Mouse (Mus musculus): ENCODE data around the gene Lsm3.
A peak's percentile ranks its signal among the peaks of the same experiment; 100 is the strongest.

Gene Lsm3

DNA sequence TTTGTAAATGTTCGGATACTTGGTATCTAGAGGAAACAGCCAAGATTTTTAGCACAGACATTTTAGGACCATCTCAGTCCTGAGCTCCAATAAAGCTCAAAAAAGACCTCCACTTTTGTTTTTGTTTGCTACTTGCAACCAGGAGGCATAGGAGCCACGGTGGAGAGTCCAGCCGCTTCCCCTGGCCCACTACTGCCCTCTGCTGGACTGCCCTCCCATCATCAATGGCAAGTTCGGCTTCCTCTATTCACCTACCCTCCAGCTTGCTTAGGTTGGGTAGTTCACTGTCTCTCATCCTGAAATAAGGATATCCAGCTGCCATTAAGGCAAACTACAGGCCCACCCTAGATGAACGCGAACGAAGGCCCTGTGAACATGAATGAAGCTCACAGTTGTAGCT lies 6.4 kb upstream of the Lsm3 start:
- no peak for DNase-seq (ENCODE audit: extremely low read depth, low read depth)

DNA sequence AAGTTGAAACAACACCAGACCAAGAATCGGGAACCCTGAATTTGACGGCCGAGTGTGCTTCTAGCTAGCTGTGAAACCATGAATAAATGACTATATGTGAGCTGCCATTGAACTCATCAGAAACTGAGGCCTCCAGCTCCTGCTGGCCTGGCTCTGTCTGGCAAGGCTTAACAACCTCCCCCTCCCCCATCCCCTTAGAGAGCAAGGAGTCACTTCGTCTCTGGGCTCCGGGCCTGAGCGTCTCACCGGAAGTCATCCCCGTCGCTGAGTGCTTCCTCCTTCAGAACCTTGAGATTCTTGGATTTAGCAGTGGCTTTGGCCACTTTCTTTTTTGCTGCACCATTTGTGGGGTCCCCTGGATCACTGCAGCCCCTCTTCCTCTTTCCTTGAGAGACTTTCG lies 5.5 kb upstream of the Lsm3 start:
- no peak for DNase-seq (ENCODE audit: extremely low read depth, low read depth)

DNA sequence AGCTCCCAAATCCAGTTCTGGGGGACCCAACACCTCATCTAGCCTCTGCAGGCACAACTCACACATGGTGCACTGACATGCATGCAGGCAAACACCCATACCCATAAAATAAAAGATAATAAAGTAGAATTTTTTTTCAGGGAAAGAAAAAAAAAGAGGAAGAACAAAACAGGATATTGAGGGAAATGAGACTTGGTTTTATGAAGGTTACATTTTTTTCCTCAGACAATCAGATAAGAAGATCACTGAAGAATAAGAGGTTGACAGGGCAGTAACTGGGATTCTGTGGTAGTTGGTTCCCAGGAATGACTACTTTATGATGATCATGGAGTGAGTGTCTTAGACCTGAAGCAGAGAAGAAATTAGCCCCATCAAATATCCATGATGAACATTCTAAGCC lies 1.6 kb upstream of the Lsm3 start:
- no peak for DNase-seq (ENCODE audit: extremely low read depth, low read depth)

DNA sequence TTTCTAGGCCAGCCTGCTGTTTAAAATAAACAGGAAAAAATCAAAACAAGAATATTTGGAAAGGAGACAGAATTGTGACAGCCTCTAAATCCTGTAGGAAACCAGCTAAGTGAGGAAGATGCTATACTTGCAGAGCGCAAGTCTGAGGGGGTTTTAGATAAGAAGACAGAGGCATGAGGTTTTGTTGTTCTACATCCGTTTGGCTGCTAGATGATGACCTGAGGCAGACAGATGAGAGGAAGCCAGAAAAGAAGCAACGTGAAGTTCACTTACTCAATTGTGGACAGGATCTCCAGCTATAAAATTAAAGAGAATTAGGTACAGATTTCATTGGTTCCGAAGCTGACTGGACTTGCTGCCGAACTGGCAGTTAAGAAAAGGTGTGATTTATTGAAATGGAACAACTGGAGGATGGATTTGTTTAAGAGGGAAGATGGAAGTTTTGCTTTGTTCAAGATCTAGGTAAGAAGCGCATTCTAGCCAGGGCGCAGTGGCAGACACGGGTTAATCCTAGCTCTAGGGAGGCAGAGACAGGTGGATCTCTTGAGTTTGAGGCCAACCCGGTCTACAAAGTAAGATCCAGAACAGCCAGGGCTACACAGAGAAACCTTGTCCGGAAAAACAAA lies 878 bp upstream of the Lsm3 start:
- peak; percentile 45 for DNase-seq (ENCODE audit: extremely low read depth, low read depth)

DNA sequence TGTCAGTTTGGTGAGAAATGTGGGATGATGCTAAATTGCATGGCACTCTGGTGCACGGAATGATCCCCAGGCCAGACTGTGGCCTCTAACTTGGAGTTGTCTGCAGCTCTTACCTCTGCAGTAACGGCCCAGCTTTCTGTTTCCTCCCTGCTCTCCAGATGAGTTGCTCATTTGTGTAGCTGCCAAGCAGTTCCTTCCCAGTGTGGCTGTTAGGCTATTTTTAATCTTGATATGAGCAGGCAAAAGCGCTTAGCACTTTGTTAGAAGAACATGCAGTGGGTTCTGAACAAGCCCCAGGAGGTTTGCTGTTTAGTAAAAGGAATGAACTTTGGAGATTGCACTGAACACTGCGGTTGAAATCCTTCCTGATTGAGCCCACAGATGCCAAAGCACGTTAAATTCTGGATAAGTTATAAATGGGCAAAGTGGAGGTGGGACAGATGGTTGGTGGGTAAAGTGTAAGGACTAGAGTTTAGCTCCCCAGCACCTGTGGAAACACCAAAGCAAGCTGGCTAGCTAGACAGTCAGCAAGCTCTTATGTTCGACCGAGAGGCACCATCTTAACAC lies 2.8 kb downstream of the Lsm3 start:
- DNase-seq (ENCODE audit: extremely low read depth, low read depth): no peak

DNA sequence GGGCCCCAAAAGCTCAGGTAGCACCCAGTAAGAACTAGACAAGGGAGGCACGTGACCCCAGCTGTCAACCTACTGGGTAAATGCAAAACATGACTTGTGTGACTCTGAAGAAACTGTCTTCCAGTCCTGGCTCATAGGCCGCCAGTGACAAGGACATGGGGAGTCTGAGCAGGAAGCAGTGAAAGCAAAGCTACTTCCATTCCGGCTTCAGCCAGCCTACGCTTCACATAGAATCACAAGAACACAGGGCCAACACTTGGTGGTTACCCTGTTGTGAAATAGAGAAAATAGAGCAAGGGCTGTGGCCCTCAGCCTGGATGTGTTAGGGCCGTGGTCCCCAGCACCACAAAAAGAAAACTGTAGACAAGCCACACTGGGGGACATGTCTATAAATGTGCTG lies 7.1 kb downstream of the Lsm3 start:
- no peak for DNase-seq (ENCODE audit: extremely low read depth, low read depth)

DNA sequence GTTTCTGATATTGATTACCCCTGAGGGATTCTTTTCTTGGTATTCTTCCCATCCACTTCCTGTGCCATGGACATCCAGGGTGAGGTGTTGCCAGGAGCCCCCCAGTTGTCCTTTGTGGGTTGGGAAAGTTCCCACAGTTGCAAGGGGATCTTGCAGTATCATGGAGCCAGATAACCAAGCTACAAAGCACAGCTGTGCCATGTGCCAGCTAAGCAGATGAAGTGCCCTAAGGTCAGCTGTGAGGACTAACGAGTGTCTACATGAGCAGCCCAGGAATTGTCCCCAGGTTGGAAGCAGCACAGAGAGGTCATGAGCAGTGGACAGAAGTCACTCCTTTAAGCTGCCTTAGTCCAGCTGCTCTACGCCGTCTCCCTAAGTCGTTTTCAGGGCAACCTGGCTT lies 9.8 kb downstream of the Lsm3 start:
- no peak for DNase-seq (ENCODE audit: extremely low read depth, low read depth)

DNA sequence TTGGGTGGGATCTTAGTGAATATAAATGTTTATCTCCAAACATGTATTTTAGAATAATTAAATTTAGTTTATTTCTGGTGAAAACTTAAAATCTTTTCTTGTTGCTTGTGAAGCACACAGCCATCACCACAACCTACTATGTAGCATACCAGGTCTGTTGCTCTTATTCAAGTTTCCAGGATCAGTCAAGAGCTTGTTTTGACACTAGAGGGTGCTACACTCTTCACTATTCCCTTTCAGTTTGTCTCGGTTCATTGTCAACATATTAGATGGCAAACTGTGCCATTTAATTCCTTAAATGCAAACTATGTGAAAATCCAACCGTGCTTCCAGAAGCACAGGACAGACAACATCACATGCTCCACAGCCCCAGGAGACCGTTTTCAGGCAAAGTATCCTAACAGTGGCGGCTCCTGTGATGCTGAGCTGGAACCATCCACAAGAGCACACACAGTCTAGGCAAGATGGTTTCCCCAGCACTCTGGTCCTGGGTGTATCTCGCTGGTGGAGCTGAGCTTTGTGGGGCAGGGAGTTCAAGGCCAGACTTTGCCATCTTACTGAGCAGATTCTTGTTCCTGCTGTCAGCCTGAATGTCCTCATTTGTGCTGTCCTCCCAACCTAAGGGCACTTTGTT lies 11.6 kb downstream of the Lsm3 start:
- peak; percentile 27 for DNase-seq (ENCODE audit: extremely low read depth, low read depth)

DNA sequence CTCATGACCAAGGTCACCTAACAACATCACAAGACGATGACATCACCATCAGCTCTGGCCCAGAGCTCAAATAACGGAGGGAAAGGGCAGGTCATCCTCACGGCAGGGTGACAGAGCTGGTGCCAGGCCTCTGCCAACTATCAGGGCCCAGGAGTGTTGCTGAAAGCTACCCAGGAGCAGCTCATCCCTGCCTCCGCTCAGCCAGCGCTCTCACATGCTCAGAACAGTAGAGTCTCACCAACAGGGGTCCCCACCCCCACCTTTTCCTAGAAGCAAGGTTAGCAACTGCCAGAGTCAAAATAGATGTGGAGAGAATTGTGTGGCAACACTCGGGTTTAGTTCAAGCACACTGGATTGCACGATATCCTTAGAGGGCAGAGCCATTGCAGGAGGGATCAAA lies 12.5 kb downstream of the Lsm3 start:
- DNase-seq (ENCODE audit: extremely low read depth, low read depth): no peak

DNA sequence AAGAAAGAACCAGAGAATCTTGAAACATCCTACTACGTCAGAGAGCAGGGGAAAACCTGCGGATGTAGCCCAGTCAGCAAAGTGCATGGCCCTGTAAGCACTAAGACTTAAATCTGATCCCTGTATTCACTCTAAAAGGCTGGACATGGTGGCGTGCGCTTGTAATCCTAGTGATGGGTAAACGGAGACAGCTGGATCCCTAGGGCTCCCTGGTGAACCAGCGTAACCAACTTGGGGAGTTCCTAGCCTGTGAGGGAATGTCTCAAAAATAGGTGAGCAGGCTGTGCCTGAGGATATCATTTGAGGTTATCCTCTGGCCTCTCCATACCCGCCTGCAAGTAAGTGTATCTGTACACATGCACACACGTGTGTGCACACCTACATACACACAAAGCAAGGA lies 14.9 kb downstream of the Lsm3 start:
- DNase-seq (ENCODE audit: extremely low read depth, low read depth): no peak

DNA sequence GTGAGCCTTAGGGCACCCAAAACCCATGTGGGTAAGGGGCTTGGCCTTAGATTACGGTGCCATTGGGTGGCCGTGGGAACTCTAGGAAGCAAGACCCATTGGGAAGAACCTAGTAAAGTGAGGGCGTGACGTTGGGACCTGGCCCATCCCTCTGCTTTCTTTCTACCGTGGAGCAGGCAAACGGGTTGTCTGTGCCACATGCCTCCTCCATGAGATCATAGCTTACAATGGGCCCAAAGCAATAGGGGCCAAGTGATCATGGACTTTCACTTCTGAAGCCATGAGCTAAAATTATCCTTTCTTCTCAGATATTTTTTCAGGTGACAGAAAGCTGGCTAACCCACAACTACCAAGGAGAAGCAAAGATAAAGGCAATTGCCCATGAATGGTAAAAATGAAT lies 15.5 kb downstream of the Lsm3 start:
- no peak for DNase-seq (ENCODE audit: extremely low read depth, low read depth)

DNA sequence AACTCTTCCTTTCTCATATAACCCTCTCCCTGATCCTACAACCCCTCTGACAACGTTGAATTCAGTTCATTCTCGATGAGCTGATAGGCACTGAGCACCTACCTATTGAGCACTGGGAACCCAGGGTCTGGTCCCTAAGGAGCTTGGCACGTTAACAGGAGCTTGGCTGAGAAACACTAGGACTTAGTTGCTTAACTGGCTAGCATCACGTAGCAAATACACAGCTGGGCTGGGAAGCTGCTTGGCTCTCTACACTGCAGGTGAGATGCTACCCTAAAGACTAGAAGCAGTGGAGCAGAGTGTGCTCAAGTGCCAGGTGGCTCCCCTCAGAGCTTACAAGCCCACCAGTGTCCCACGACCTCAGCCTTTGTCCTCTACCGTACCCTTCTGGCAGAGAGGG lies 16.9 kb downstream of the Lsm3 start:
- DNase-seq (ENCODE audit: extremely low read depth, low read depth): no peak

DNA sequence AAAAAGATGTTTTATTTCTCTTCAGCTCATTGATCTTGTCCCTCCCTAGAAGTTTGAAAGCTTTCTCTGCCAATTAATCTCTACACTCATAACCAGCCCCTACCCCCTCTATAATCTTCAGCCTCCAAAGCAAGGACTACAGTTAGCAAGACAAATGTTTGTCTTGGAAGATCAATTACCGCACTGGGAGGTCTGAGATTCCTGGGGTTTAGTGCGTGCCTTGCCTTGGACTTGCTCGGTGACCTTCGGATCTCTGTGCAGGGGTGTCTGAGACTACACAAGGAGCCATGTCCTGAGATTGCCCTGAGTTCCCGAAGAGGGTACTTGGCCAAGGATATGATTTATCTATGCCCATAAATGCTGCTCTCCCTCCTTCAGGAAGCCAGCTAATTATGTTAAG lies 17.6 kb downstream of the Lsm3 start:
- no peak for DNase-seq (ENCODE audit: extremely low read depth, low read depth)

DNA sequence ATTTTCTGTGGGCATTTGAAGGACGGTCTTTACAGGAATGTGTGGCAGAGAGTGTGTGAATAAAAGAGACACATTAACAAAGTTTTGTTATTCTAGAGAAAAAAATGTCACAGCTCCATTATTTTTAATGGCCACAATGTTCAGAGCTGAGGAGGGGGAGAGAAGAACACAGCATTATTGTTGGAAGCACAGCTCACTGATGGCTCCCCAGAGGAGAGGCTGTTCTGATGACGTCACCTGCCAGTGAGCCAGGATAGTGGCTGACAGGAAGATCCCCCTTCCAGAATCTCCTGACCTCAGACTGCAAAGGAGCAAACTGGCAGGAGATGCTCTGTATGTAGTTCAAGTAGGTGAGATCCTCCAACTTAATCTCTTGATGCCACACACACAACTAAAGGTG lies 18.0 kb downstream of the Lsm3 start:
- no peak for DNase-seq (ENCODE audit: extremely low read depth, low read depth)

DNA sequence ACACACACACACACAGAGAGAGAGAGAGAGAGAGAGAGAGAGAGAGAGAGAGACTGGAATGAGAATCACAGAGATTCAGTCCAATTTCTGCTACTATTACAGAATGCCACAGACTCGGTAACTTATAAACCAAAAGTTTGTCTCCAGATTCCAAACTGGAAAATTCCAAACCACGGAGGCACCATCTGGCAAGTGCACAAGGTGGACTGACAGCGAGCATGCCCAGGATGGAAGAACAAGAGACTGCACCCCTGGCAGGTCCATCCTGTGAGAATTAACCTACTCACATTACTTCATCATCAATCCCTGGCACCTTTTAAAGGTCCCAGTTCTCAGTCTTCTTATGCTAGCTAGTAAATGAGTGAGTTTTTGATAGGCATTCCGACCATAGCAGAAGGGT lies 18.5 kb downstream of the Lsm3 start:
- DNase-seq (ENCODE audit: extremely low read depth, low read depth): no peak

DNA sequence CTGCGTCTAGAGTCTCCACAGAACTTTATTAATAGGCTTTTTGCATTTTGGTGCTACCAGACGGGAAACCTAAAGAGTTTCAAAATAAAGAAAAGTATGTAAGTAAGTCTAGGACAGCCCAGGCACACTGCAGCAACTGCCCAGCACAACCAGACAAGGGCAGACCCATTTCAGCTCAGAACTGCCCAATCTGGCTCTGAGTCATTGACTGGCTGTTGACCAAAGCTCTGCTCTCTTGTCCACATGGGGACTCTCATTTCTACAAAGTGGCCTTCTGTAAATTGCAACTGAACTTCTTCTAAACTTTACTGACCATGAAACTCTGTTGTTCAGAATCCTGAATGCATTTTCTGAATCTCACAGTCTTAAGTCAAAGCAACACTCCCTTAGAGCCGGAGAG lies 19.5 kb downstream of the Lsm3 start:
- DNase-seq (ENCODE audit: extremely low read depth, low read depth): no peak

DNA sequence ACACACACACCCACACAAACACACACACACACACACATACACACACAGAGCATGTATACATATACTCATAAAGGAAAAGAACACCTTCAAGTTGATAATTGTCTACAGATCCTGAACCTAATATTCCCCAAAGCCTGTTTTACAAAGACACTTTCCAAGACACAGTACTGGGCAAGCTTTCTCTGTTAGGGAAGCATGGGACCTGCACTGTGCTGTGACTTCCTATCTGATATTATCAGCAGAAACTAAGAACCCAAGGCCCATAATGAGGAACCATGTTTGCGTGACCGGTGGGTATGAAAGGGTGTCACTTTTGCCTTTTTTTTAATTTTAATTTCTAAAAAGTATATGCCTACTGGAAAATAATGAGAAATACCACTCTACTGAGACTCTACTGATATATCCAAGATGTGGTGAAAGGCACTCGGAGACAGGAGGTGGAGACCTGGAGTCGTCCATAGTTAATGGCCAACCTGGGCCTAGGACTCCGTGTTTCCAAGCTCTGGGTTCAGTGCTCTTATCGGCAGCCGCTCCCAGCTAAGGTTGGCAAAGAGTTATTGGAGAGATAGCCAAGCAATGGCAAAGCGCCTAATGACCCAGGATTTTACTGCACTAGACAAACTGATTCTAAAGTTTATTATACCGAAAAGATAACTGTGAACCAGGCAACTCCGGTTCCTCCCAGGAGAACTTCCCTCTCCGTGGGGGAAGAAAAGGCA lies 20.5 kb downstream of the Lsm3 start:
- DNase-seq (ENCODE audit: extremely low read depth, low read depth): no peak

DNA sequence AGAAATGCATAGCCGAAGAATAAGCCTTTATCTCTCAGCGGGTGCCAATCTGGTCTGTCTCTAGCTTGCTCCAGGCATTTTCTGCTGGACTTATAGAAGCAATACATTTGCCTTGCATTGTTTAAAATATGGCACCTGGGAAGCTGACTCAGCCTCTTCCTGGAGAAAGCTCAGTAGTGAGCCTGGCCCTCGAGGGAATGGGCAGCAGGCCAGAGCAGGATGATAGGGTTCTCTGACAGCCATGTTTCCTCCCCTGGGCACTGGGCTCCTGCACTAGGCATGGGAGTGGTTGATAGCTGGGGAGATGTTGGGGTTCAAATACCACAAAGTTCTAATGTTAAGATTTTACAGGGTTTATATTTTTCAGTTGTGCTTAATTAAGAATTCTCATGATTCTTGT lies 25.5 kb downstream of the Lsm3 start:
- DNase-seq (ENCODE audit: extremely low read depth, low read depth): no peak

DNA sequence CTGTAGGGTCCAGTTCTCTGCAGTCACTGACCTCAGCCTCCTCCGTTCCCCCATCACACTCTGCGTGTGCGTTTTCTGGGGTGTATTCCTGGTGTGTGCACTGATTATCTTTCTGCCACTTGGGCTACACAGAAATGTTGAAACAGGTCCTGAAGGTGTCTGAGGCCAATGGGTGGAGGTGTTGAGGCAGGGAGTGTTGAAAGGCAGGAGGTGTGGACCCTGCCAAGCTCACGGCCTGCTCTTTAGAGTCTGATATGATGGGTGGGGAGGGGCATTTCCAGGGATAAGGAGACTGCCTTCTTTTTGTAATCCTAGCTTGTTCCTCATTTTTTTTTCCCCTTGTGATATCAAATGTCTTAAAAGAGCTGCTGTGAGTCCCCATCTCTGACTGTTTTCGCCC lies 27.3 kb downstream of the Lsm3 start:
- DNase-seq (ENCODE audit: extremely low read depth, low read depth): no peak

DNA sequence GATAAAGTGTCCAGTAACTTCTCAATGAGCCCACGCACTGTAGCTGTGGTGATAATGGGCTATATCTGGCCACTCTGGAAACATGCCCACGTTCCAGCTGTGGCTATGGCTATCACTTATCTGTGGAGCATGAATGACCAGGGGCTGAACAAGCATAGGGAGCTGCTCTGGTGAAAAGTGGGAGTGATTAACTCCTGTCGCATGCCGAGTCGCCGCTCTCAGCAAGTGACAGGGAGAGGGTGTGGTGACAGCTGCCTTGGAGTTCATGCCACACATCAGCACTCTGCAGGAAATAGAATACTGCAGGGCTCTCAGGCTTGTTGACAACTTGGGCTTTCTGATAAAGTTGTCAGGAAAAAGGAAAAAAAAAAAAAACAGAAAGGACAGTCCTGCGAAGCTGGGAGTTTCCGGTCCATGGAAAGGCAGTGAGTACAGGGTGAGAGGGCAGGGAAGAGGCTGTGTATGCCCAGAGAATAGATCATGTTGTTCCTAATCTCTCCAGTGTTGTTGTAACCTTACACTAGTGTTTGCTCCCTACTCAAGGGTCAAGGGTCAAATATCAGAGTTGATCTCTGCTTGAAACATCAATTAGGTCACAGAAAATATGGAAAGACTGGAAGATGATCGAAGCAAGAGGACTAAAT lies 30.6 kb downstream of the Lsm3 start:
- DNase-seq (ENCODE audit: extremely low read depth, low read depth): no peak

DNA sequence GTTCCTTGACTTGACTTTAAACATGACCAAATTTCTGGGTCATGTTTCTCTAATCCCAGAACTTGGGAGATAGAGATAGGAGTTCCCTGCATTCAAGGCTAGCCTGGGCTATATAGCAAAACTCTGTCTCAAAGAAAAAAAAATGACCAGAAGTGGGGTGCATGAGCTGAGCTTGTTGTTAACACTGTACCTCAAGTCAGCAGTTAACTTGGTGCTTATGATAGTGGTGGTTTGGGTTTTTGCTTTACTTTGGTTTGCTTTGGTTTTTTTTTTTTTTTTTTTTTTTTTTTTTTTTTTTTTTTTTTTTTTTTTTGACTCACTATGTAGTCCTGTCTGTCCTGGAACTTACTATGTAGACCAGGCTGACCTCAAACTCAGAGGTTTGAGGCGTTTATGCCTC lies 31.6 kb downstream of the Lsm3 start:
- no peak for DNase-seq (ENCODE audit: extremely low read depth, low read depth)

DNA sequence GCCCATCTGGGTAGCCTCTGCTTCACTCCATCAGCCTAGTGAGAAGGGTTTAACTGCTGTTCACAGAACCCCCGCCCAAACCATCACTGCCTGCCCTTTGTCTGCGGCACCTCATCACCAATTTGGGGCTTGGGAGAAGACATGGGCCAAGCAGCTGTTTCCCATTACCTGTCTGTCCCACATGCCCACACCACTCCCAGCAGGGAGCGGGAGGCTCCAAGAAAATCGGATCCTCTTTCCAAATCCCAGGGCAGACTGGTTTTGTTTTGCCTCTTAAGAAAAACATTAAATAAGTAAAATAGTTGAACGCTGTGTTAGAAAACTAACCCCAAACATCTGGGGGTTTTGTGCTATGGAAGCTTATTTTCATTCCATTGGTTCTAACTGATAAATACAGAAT lies 33.9 kb downstream of the Lsm3 start:
- no peak for DNase-seq (ENCODE audit: extremely low read depth, low read depth)

All from MEL-GATA-1-ER (cell line).